Mouse (Mus musculus): Measurements from ENCODE around the gene Glcci1.

Gene Glcci1

DNA sequence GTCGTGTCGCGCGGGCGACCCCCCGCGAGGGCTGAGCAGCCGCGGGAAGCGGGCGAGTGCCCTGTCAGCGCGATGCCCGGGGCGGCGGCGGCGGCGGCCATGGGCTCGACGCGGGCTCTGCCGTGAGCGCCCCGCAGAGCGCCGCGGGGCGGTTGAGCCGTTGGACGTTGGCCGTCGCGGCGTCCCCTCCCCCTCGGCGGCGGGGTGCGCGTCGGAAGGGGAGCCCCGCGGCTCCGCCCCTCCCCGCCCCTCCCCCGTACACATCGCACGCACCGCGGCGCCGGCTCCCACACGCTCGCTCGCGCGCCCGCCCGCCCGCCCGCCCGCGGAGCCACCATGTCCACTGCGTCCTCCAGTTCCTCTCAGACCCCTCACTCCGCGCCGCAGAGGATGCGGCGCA lies at the start of gene Glcci1:
Gene Glcci1, plus strand, starts transcription at position 50 of the 400 bp plus-strand sequence.
- peak; percentile 67 for DNase-seq

DNA sequence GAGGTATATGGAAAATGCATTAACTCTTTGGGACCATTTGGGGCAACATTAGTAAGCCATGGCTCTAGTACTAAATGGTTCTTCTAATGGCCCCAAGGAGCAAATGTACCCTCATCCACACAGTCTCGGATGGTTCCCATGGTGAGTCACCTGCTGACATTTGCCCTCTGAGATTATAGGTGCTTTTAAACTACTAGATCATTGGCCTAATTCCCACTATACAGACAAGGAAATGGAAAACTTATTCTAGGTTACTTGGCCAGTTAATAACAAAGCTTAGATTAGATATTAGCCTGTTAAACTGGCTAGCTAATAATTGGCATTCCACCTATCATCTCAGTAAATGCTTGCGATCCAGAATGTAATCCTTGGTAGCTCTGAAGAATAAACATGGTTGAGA lies 47.0 kb upstream of the Glcci1 start:
- DNase-seq, result no peak

DNA sequence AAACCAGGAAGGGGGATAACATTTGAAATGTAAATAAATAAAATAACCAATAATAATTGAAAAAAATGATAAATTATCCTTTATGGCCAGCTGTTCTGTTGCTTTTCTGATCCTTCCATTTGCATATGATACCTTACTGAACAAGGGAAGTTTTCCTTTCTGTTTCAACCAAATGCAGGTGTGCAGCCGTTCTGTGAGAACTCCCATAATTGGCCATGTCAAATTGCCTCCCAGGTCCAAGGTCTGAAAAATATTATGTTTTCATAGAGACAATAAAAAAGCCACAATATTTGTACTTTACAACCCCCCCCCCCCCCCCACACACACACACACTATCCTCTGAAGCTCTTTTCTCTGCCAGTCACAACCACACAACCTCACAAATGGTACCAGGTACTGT lies 44.0 kb upstream of the Glcci1 start:
- DNase-seq, result no peak

DNA sequence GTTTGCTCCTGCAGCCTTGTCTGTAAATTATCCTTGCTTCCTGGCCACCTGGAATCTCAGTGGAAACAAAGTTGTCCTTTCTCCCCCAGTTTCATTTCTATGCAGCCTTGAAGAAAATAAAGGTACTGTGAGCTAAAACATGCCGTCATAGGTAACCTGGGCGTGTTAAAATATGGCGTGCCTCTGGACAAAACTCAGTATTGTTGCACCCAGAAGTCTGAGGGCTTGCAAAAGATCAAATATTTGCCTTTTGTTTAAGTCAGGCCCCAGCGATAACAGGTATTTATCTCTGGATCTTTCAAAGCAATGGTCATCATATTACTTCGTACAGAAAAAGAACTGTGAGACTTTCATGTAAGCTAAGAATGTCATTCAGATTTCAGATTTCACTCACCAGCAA lies 43.4 kb upstream of the Glcci1 start:
- DNase-seq, result no peak

DNA sequence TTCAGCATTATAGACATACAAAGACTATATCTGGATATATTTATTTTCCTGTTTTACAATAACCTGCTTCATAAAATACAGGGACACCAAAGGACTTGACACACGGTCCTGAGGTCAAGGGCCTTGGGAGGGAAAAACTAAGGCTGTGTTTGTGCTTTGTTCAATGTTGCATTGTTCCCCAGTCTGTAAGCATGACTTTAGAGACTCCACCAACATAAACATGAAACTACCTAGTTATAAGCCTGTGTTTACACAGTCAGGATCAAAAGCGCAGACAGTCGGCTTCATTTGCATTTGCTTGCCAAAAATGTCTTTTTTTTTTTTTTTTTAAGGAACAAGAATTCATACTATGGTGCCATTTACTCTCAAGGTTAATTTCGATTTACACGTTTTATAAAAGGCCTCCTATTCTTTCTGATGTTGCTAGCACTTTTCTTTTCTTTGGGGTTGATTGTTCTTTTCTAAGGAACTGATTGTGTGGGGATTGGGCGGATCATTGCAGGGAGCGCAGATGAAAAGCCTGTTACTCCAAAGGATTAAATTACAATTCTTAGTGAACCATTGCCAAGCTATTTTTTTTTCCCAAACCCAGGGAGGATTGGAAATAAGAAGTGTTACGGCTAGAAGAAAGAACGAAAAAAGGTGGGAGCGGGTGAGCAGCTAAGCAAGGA lies 41.6 kb upstream of the Glcci1 start:
- no peak for DNase-seq

DNA sequence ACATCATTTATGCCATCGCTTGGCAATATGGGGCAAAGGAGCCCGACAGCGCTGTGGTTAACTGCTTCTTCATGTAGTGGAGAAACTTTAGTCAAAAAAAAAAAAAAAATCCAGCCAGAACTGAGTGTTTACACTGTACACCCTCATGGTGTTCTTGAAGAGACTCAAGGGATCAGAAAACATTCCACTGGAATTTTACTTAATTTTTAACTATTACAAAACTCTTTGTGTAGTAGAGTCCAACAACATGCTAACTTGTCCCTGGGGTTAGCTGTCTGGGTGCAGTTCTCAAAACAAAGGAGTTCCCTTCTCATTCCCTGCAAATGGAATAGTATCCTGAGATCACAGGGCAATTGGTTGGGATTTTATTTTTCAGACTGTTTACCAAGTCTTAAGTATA lies 39.5 kb upstream of the Glcci1 start:
- DNase-seq, result no peak

DNA sequence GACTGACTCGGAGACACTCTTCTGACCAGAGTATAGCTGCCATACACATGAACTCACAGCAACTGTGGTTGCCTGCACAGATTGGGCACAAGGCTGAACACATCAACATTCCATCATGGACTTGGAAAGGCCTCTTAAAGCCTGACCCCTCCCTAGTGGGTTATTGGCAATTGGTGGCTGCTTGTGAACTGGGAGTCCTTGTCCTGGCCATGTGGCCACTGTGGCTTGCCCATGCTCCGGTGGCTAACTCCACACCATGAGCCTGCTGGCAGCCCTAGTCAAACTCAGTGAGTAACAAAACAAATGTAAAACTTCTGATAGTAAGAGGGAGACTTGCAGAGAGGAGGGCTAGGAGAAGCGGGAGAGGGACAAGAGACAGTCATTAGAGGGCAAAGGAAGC lies 37.3 kb upstream of the Glcci1 start:
- no peak for DNase-seq

DNA sequence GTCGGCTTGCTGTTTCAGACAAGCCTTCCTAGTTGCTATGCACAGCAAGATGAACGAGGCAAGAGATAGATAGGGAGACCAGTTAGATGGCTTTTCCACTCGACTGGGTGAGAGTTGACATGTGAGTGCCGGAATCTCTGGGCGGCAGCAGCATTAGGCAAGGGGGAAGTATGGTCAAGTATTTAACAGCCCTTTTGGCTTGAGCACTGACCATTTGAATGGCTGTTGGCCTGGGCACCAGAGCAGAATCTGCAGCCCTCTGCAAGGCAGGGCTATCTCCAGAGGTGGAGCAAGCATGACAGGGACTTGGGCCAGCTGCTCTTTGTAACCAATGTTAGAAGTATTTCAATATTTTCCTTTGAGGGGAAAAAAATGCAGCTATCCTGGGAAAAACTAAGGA lies 36.5 kb upstream of the Glcci1 start:
- no peak for DNase-seq

DNA sequence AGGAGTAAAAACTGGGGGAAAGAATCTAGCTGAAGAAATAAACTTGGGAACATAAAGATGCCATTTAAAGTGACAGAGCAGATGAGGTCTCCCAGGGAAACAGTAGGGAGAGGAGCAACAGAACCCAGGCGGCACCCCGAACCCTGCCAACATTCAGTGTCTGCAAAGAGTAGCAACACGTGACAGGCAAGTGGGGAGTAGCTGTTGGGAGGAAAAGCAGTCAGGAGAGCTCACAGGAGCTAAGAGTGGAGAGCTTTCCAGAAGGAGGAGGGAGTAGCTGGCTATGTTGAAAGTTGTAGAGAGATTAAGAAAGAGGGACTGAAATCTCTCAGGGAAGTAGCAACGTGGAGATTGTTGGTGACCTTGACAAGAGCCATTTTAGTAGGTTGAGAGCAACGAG lies 35.9 kb upstream of the Glcci1 start:
- peak; percentile 10 for DNase-seq

DNA sequence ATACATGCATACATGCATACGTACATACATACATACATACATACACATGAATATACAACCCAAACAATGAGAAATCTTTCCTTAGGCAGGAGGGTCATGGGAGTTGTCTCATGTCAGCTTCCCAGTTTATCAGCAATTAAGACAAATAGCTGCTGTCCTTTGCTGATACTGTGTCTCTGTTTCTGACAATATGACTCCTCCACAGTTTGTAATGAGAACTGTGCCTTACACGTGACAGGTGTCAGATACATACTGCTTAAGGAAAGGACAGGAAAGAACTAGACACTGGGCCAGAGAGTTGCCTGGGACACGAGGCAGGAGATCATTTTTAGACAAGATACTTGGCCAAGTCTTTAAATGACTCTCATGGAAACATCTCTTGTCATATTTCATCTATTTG lies 35.1 kb upstream of the Glcci1 start:
- no peak for DNase-seq

DNA sequence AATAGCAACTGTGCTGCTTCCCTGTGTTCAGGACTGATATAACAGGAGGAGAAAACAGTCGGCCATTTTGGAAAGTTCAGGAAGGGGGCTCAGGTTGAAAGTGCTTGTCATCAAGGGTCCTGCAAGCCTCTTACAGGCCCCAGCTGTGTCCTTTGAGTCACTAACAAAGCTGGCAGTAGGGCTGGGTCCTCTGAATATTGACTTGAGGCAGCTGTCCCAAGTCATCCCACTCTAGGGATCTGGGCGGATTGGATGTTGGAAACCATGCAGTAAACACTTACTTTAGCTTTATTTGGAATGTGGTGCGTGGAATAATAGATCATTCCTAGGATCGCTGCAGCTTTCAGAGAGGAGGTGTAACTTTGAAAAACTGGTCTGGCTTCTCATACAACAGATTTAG lies 34.6 kb upstream of the Glcci1 start:
- no peak for DNase-seq

DNA sequence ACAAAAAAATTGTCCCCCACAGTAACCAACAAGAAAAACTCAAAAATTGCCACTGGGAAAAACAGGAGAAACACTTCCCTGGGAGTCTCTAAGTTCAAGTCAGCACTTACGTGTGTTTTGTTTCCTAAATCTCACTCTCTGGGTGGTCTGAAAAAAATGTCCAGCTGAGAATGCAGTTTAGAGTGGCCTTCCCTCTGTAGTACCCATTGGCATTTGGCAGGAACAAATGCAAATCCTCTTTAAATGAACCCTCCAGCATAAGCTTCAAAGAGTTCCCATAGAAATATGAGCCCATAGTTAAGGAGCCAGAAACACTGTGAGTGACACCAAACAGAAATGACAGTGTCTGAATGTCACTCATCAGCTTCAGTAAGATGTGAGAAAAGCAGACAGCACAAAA lies 30.2 kb upstream of the Glcci1 start:
- DNase-seq, result no peak

DNA sequence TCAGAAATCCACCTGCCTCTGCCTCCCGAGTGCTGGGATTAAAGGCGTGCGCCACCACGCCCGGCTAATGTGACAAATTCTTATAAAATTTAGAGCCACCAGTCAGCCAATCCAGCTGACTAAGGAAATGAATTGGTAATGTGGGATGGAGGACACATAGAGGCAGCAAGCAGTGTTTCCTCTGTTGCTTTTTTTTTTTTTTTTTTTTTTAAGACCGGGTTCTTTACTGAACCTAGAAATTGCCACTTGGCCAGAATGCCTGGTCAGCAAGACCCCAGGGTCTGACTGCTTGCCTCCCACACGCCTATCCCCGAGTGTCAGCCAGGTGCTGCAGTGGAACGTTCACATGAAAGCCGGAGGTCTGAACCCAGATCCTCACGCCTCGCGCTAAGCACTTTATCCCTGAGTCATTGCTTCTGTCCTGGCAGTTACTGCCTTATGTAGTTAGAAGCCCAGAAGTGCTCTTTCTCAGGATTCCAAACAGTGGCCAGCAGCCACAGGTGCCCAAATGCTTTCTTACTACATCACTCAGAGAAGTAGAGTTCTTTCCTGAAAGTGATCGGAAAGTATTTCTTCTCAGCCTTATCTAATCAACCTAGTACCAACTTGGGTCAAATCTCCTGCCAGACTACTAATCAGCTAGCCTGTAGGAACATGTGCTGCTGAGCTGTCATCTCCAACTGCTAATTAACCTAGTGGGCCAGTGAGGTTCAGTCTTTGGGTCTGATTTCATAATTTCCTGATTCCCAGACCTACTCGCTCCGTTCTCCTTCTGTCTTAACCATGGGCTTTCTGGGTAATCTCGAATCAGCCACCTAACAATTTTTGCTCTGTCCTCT lies 24.7 kb upstream of the Glcci1 start:
- no peak for DNase-seq

DNA sequence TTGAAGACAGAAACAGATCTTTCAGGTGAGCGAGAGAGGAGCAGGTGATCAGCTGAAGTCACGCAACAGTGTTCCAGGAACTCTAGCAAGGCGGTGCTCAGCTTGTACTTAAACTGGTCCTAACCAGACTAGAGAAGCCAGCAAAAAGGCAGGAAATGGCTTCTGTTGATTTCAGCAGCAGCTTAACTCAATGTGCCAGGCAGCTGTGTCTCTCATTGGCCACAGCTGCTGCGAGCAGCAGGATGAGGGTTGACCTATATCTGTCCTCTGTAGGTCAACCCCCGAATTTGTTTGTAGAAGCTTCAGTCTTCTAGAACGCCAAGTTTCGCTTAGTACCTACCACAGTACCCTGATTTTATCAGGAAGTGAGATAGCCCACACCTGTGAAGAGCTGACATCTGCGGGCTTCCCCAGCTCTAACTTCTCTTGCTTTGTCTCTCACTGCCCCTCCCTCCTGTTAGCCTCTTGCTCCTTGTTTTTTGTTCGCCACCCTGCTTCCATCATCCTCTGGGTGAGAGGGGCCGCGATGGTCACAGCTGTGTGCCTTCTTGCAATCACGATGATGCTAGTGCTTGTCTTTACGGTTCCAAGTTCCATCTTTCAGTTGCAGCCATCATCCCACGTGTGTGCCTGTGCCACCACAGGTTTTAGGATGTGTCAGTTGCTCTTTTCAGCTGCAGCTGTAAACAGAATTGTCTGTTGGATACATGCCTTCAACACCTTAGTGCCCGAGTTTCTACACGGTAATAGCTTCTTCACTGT lies 23.8 kb upstream of the Glcci1 start:
- DNase-seq, result no peak

DNA sequence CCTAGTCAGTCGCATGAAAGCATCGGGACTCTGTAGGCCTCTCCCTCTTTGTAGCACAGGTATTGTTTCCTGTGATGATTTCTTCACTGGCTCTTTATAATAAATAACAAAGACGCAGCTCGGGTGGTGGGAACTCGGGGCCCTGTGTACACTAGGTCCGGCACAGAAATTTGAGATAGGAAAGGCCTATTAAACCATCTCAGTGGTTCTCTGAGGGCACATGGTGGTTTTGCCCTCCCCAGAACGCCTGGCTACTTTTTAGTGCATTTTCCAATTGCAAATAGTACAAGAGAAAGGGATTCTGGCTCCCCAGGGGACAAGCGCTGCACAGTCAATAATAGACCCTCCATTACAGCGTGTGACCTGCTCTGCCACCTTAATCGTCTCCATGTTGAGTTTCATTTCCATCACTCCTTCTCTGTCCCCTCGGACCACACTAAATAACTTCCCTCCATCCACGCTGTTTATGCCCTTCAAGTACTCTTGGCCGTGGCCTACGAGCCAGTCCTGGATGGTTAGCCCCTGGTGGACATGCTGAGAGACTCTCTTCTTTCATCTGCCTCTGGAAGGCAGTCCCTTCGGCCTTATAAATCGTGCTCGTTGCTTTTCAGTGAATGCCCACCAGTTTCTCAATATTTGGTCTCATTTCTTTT lies 22.9 kb upstream of the Glcci1 start:
- no peak for DNase-seq

DNA sequence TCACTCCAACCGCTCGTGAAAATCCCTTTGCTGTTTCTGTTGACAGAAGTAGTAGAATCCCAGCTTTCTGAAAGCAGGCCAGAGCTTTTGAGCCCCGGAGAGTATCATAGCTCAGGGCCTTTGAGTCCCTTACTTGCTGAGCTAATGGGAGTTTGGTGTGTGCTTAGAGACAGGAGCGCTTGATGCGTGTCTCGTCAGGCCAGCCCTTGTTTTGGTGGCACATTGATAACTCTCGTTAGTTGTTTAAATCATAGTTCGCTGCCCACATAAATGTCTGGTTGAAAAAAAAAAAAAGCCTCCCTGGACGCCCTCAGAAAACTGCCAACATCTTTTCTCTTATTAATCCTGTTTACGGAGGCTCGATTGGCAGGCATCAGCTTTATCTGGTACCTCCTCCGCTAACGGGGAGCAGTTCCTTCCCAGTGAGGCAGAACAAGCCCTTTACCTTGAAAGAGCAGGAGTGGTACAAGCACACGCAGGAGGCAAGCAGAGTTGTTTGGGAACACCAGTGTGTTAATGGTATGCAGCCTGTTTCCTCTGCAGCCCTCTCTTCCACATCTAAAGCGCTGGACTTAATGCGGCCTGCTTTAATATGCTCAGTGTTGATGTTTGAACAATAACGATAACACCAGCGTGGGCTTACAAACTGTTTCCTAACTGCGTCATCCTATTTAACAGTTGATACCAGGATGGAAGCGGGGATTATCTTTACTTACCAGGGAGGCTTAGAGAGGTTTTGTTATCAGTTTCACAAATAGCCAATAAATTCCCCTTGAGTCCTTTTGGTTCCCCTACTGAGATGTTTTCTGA lies 22.2 kb upstream of the Glcci1 start:
- DNase-seq, result peak; percentile 17

DNA sequence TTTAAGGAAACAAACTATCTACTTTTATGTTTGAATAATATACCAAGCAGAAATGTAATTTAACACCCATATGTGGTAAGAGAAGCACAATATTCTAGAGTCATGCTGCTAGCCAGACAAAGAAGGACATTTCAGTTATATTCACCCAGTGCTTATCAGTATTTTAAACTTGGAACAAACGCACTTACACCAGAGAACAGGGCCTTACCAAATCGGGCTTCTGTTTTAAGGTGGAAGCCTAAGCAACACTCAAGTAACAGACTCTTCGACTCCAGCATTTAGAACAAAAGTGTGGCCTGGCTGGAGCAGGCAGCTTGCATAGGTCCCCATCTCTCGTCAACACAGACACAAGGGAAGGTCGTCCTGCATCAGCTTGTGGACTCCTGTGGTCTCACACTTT lies 21.2 kb upstream of the Glcci1 start:
- DNase-seq, result no peak

DNA sequence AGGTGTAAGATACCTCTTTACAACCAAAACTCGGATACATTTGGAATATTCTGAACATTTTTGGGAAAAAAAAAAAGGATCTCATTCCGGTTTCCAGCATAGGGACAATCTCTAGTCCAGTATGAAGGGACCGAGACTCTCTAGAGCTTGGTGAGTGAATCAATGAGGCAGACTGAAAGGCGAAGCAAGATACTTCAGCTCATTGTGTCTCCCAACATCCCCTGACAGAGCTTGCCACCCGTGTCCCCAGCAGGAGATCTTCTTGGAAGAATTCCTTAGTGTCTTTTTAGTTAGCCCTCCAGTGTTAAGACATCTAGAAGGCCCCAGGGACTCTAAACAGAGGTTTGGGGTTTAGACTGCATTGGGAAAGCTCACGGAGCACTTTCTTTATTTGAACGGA lies 20.1 kb upstream of the Glcci1 start:
- no peak for DNase-seq

DNA sequence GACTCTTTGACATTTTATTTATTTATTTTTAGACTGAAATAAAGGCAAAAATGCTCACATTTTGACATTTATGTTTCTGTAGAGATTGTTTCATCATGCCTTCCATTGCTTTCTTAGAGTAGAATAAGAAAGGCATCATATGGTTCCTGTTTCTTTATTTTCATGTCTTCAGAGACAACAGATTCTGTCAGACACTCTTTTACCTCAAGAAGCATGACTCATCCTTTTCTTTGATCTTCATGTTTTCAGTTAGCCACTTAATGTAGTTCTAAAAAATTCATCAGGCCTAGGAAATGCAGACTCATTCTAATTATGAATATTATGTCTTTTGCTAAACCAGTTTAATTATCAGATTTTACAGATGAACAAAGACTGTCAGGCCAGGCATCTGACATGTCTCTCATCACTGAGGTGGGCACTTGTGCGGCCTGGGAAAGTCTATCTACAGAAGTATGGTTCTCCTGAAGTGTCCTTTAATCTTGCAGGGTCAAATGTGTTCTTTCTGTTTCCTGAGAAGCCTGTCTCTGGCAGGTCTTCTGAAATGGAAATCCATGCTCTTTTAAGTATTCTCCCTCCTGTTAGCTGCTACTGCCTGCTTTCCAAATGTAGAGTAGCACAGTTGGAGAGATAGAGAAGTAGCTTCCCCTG lies 19.3 kb upstream of the Glcci1 start:
- DNase-seq, result no peak

DNA sequence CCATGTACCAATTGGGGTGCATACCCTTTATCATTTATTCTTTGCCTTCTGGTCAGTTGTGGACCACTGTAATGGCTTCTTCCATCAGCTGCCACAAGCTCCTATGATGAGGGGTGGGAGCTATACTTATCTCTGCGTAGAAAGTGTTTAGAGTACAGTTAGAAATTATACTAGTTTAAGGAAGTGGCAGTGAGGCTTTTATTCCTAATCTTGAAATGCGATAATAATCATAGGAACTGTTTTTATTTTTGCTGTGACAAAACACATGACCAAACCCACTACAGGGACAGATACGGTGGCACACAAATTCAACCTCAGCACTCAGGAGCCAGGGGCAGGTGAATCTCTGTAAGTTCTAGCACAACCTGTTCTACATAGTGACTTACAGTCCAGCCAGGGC lies 17.2 kb upstream of the Glcci1 start:
- DNase-seq, result no peak

DNA sequence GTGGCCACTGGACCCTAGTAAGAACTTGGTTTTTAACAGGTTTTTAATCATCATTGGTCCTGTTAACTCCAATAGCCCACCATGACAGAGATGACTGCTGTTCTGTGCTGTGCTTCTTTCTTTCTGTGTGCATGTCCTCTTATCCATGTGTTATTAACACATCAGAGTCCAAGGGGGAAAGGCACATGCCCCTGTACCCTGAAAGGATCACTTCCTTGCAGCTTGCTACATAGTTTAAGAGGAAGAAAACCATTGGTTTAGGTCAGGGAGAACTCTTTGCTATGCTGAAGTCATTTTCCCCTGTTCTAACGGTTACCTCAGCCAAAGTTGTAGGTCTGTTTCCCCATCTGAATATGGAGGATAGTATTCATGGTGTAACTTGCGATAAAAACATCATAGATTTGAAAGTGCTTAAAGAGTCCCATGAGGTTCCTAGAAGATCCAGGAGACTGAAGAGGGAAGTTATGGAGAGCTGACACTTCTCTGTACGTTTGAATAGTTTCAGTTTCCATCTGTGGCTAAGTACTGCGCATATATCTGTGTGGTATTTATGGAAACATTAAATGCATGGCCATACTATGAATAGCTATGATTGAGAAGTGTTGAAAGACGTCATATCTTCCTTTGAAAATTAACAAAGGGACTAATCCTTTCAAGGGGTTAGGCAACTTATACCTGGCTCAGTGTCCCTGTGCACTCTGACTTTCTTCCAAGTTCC lies 14.1 kb upstream of the Glcci1 start:
- DNase-seq, result no peak
